In genomic region chr12:100578291-100578690, GRCm38 (mm10) we compare ENCODE assay signal across 8 mouse cellular contexts. TPM values are rescaled to one million over a fixed set of nuclear protein-coding genes. Genes with fewer than 3 reads are reported as not detected.
DNase-seq lines count a peak whose midpoint lies in the region; ATAC-seq lines count a peak whose summit lies in the region.

No protein-coding gene starts in this region.

- no peak overlapping the region for H3K4me3 ChIP-seq in neural tube, embryonic 12.5 days
- H3K4me3 ChIP-seq in neural tube, embryonic 15.5 days (replicated peaks) = no peak overlapping the region

- H3K27ac ChIP-seq in neural tube, embryonic 12.5 days = no peak overlapping the region
- no peak overlapping the region for H3K27ac ChIP-seq in neural tube, embryonic 15.5 days (replicated peaks)

- intact Hi-C loops in heart, postnatal 14 days (cut with DNase I) = loop anchor here (1.0 kb wide), 1 partner anchor 263 kb away; no protein-coding TSS in a partner anchor

- no peaks in the 10 kb centered on the region for H3K9me3 ChIP-seq in neural tube, embryonic 12.5 days
- H3K9me3 ChIP-seq in neural tube, embryonic 15.5 days (replicated peaks) = no peaks in the 10 kb centered on the region

- WGBS in neural tube, embryonic 12.5 days = 63% methylated on average over 2 of the region's 2 CpGs
- WGBS in neural tube, embryonic 15.5 days = 54% methylated on average over 2 of the region's 2 CpGs

- no peak overlapping the region for H3K4me2 ChIP-seq in neural tube, embryonic 12.5 days (replicated peaks)
- no peak overlapping the region for H3K4me2 ChIP-seq in neural tube, embryonic 15.5 days

- H3K36me3 ChIP-seq in neural tube, embryonic 12.5 days = 0 out of 2 replicates have a peak, but pooled peaks cover 6% of the 10 kb centered on the region
- peaks cover 11% of the 10 kb centered on the region; the same call in 1 of the 2 replicates for H3K36me3 ChIP-seq in neural tube, embryonic 15.5 days

- DNase-seq in frontal cortex, postnatal 14 days (ENCODE audit: low spot score in 2 of 2) = no peak
- DNase-seq in c-Kit-positive CD71-positive TER-119-positive erythroid progenitor cells, embryonic 14.5 days (ENCODE audit: low spot score) = peak; percentile 29
- peak; percentile 15 to 54 for DNase-seq in heart, postnatal 14 days

- no peaks in the 10 kb centered on the region for H3K27me3 ChIP-seq in neural tube, embryonic 12.5 days (replicated peaks)
- H3K27me3 ChIP-seq in neural tube, embryonic 15.5 days (replicated peaks) = no peaks in the 10 kb centered on the region

- no peak overlapping the region for H3K9ac ChIP-seq in neural tube, embryonic 12.5 days
- H3K9ac ChIP-seq in neural tube, embryonic 15.5 days (replicated peaks) = no peak overlapping the region

- H3K4me1 ChIP-seq in neural tube, embryonic 12.5 days = no peaks in the 10 kb centered on the region
- no peaks in the 10 kb centered on the region for H3K4me1 ChIP-seq in neural tube, embryonic 15.5 days

- ATAC-seq in frontal cortex, adult (ENCODE audit: low TSS enrichment) = peak; percentile 78; the same call in 1 of the 2 replicates
- 0 out of 2 replicates have a peak, but pooled peaks have one; percentile 48 for ATAC-seq in neural tube, embryonic 12.5 days (ENCODE audit: low FRiP score, low read depth)
- ATAC-seq in neural tube, embryonic 15.5 days (ENCODE audit: low FRiP score) = no peak
- peak; percentile 72 for ATAC-seq in megakaryocyte, adult 5-6 weeks (ENCODE audit: poor library complexity, severe bottlenecking)
- no peak for ATAC-seq in erythroid progenitor cell, adult 5-6 weeks (replicated peaks; ENCODE audit: low FRiP score, poor library complexity, severe bottlenecking)

RNA-seq across cellular contexts. Expression of gene Ttc7b, which starts 57.7 kb away (rescaled TPM):
- polyA plus RNA-seq in neural tube, embryonic 12.5 days (2016; fragmentation: Nextera tagmentation; extraction: Ambion mirVana) = 8.0 and 9.0 TPM in 2 replicates
- polyA plus RNA-seq in neural tube, embryonic 15.5 days (2015; fragmentation: Nextera tagmentation; extraction: Ambion mirVana) = 7.3 and 10.2 TPM in 2 replicates
- total RNA-seq in heart, postnatal 14 days (2021) = 10 to 100 TPM; 65.8 to 73.1 TPM
- total RNA-seq in megakaryocyte, adult 5-6 weeks (2015) = 26.2 and 28.9 TPM in 2 replicates
- 14.4 and 16.9 TPM in 2 replicates for total RNA-seq in megakaryocyte, adult 5-6 weeks (2017)
- 3.6 and 13.4 TPM in 2 replicates for total RNA-seq in erythroid progenitor cell, adult 5-6 weeks (2015; ENCODE audit: low replicate concordance)
- total RNA-seq in erythroid progenitor cell, adult 5-6 weeks (2017; ENCODE audit: low replicate concordance) = 3.0 and 6.2 TPM in 2 replicates

Comparison
In these comparisons a context has a peak if more than half of its experiments do, and no peak if none do; other contexts are left out.
1. ATAC-seq: peak in frontal cortex, adult (single experiment), neural tube, embryonic 12.5 days (single experiment) and megakaryocyte, adult 5-6 weeks (single experiment); none in neural tube, embryonic 15.5 days (single experiment) and erythroid progenitor cell, adult 5-6 weeks (single experiment).
2. DNase-seq: peak in c-Kit-positive CD71-positive TER-119-positive erythroid progenitor cells, embryonic 14.5 days (single experiment) and heart, postnatal 14 days (2 of 2); none in frontal cortex, postnatal 14 days (0 of 2).